Mouse (Mus musculus) Patski (cell line): ENCODE measurements around the gene Grin2b. TPM values are rescaled to one million over a fixed set of nuclear protein-coding genes. Genes with fewer than 3 reads are reported as not detected.

ENCODE experiments used
- ATAC-seq: fragments of 100-300 bp; one replicate; pipeline ENCODE4 v1.8.0; 2021
- CTCF ChIA-PET: fragments of 350-600 bp; sonication (Branson Sonifier 250); formaldehyde crosslinking; loops from one replicate; lab custom pipeline; 2022; ENCODE audit warnings: inconsistent platforms; lab: Charles Lee
- POLR2A ChIA-PET: fragments of 350-600 bp; sonication (Branson Sonifier 250); formaldehyde crosslinking; loops from one replicate; lab custom pipeline; 2022; ENCODE audit warnings: antibody characterized with exemption, inconsistent platforms; lab: Charles Lee
- DNase-seq: peaks from one replicate; pipeline ENCODE4 v3.0.0-alpha.2; 2011; ENCODE audit warnings: low read depth, low spot score
- H3K27me3 ChIP-seq: fragments of 371-371 bp; one replicate; pipeline ENCODE4 v1.5.1; 2021
- CTCF ChIP-seq: fragments of 100-300 bp; IDR thresholded peaks from one replicate; pipeline ENCODE4 v1.5.1; 2021
- in situ Hi-C: fragments of 300-500 bp; cut with MboI; formaldehyde crosslinking; loops from 3 replicates; pipeline ENCODE4 v1.11.1; 2018; ENCODE audit warnings: low pct_unique_long_range_greater_than_20kb, mixed read lengths
- polyA plus RNA-seq: library from polyadenylated mRNA; unstranded; gene quantifications from one replicate; pipeline ENCODE4 v1.2.3, GENCODE M21; 2021

Gene Grin2b
- polyA plus RNA-seq, 1 experiment from 2014 or later: not detected

DNA sequence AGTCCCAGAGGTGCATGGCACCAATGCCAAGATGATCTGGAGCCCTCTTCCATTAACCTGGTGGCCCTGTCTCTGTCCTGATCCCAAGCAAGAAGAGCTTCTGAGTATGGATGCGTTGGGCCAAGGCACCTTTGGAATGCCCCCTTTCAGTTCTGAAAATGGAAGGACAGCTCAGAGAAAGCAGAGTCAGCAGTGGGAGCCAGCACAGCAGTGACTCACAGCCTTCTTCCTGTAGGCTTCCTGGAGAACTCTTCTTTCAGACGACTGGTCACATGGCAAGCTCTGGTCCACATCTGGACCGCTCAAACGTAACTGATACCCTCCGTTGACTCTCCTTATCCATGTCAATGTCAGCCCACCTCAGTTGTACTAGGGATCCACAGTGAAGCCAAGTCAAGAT lies 221.6 kb downstream of the Grin2b start:
- in situ Hi-C loops: no loop called here
- ChIA-PET CTCF (interaction anchor here (1.0 kb wide), 1 partner anchor 11 kb away, joined by 3 read pairs; no protein-coding TSS in a partner anchor), POLR2A (no interaction called here)
- no peaks in the 10 kb centered on the region for H3K27me3 ChIP-seq
- TF ChIP-seq CTCF: no peak
- ATAC-seq (no peak), DNase-seq (no peak)

- in situ Hi-C loops: no loop called here
- ChIA-PET CTCF (no interaction called here), POLR2A (no interaction called here)
- no peak for ATAC-seq
- no peak for TF ChIP-seq CTCF
- H3K27me3 ChIP-seq: no peaks in the 10 kb centered on the region
- DNase-seq: no peak
Measured at GRCm38 (mm10) chr6:135945511-135945910, 227.8 kb downstream of the Grin2b start.

- DNase-seq: no peak
- ATAC-seq: no peak
- no peaks in the 10 kb centered on the region for H3K27me3 ChIP-seq
- ChIA-PET POLR2A (no interaction called here), CTCF (no interaction called here)
- in situ Hi-C loops: no loop called here
- TF ChIP-seq CTCF: no peak
Measured at GRCm38 (mm10) chr6:135944358-135944757, 229.0 kb downstream of the Grin2b start.

DNA sequence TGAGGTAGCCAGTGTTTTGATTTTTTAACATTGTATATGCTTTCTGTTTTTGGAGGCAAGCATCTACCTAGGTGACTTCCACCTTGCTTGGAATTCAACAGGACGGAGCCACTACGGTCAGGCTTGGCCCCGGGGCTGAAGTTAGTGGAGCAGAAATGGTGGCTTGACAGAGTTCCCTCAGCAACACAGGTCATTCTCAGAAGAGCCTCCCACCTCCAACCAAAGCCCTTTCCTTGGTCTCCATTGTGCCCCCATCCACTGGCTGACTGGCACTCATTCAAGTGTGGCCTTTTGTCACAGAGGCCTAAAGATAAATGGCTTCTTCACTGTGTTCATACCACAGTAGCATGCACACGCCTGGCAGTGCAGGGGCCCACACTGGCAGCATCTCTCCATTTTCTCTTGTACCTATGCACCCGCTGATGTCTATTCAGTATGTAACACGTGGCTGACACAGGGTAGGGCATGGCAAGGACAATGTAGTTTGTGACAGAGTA lies 230.1 kb downstream of the Grin2b start:
- ATAC-seq: no peak
- POLR2A ChIA-PET: no interaction called here
- no peak for TF ChIP-seq CTCF
- H3K27me3 ChIP-seq: no peaks in the 10 kb centered on the region
- no peak for DNase-seq
- in situ Hi-C loops: no loop called here
- CTCF ChIA-PET: interaction anchor here (0.6 kb wide), 1 partner anchor 112 kb away, joined by 3 read pairs; no protein-coding TSS in a partner anchor

DNA sequence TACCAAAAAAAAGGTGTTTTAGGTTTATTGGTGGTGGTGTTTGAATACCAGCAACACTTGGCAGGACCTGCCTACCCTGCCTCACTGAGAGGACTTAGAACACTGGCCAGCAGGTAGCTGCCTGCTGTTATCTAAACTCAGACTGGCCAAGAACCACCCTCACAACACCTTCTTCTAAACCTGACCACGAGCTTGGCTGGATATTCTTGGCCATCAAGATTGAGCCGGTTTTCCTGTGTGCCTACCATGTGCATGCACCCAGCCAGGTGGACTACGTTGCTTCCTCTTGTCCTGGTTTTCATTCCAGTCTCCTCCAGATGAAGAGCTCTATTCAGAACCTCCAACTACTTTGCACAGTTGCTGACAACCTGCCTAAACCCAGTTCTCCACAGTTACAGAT lies 240.4 kb downstream of the Grin2b start:
- in situ Hi-C loops: no loop called here
- TF ChIP-seq CTCF: no peak
- CTCF ChIA-PET: no interaction called here
- no peaks in the 10 kb centered on the region for H3K27me3 ChIP-seq
- no peak for DNase-seq
- POLR2A ChIA-PET: interaction anchor here (0.6 kb wide), 1 partner anchor 467 kb away, joined by 7 read pairs; no protein-coding TSS in a partner anchor
- ATAC-seq: no peak

GRCm38 (mm10) chr6:135932400-135932920 lies 240.9 kb downstream of the Grin2b start:
- no peak for TF ChIP-seq CTCF
- in situ Hi-C loops: no loop called here
- ATAC-seq (no peak), DNase-seq (no peak)
- ChIA-PET CTCF (no interaction called here), POLR2A (interaction anchor here (0.6 kb wide), 1 partner anchor 466 kb away, joined by 7 read pairs; no protein-coding TSS in a partner anchor)
- H3K27me3 ChIP-seq: no peaks in the 10 kb centered on the region

GRCm38 (mm10) chr6:135917676-135918075 lies 255.6 kb downstream of the Grin2b start:
- TF ChIP-seq CTCF: no peak
- DNase-seq: no peak
- ATAC-seq: no peak
- POLR2A ChIA-PET: no interaction called here
- in situ Hi-C loops: no loop called here
- H3K27me3 ChIP-seq: peaks cover 11% of the 10 kb centered on the region
- CTCF ChIA-PET: no interaction called here

DNA sequence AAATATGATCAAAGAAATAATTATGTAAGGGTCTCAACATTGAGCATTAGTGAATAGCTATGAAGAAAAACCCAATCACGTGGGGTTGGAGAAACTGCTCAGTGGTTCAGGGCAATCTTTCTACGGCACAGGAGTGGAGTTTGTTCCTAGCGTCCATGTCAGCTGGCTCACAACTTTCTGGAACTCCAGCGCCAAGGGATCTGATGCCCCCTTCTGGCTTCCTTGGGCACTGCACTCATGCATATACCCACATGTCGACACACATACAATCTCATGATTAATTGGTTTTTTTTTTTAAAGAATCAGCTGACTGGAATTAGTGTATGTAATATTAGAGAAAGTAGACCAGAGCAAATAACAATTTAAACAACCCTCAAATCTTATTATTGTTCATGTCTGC lies 258.7 kb downstream of the Grin2b start:
- peaks cover 11% of the 10 kb centered on the region for H3K27me3 ChIP-seq
- ChIA-PET CTCF (interaction anchor here (1.3 kb wide), 1 partner anchor 9 kb away, joined by 3 read pairs; no protein-coding TSS in a partner anchor), POLR2A (no interaction called here)
- ATAC-seq (no peak), DNase-seq (no peak)
- in situ Hi-C loops: no loop called here
- peak; percentile 30 for TF ChIP-seq CTCF

DNA sequence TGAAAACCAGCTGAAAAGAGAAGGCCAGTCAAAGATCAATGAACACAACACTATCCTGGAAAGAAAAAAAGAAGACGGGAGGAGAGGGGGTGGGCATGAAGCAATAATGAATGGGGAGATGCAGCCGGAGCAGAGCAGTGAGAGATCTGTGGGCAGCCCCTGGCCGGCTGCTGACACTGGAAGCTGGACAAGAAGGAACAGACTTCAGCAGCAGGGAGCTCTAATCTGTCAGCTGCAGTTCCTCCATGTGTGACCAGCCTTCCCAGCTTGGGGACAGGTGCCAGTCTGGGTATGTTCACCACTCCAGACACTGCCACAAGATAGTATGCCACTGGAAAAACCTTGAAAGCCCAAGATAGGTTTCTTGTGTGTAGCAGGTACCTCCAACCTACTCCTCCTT lies 261.2 kb downstream of the Grin2b start:
- peaks cover 11% of the 10 kb centered on the region for H3K27me3 ChIP-seq
- no peak for TF ChIP-seq CTCF
- in situ Hi-C loops: no loop called here
- DNase-seq: no peak
- ChIA-PET POLR2A (no interaction called here), CTCF (no interaction called here)
- no peak for ATAC-seq

DNA sequence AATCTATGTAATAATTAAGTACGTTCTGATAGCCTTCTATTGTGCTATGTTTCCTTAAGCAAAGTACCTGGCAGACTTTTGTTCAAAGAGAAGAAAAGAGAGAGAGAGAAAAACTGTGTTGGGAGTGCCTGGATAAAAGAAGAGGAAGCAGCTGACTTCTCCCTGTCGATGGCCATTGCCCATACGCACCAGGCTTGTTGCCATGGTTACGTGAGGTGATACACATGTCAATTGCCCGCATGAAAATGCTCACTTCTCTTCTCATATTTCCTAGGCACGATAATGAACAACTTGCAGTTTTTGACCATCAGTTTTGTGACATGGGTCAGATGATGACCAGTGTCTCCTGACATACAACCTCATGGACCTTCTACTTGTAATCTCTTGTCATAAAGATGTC lies 262.2 kb downstream of the Grin2b start:
- H3K27me3 ChIP-seq: peaks cover 9% of the 10 kb centered on the region
- no peak for ATAC-seq
- no peak for DNase-seq
- POLR2A ChIA-PET: no interaction called here
- no peak for TF ChIP-seq CTCF
- in situ Hi-C loops: no loop called here
- CTCF ChIA-PET: no interaction called here

DNA sequence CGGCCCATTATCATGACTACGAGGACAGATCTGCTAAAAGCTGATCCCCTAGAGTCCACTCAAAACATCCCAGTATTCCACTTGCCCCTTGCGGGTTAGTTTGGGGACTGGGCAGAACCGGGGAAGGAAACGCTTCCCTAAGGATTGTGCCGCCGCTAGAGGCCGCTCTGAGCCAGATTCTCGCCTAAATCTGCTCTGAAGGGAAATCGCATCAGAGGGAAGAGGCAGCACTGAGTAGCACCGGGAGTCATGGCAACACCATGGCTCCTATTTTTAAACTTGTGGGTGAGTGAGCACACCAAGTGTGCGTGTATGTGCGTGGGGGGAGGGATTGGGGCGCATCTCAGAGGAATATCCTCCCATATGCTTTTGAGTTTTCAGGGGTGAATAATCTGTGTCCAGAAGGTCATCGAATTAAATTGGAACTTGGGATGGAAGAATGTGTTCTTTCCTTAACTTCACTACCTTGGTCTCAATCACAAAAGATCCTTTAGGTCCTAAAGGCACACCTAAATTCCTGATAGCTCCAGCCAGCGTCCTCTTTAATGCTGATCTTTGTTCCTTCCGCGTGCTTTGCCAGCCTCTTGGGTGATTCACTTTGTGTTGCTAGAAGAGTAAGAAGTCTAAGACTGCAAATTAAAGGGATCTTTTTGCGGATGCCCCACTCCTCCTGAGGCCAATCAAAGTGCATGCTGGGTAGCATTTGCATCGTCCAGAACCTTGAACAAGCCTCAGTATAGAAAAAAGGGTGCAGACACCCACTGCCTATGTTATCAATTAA lies 265.6 kb downstream of the Grin2b start:
- no peaks in the 10 kb centered on the region for H3K27me3 ChIP-seq
- in situ Hi-C loops: loop anchor here (5.0 kb wide), 2 partner anchors 220 to 445 kb away; no protein-coding TSS in a partner anchor
- CTCF ChIA-PET: interaction anchor here (1.8 kb wide), 1 partner anchor 223 kb away, joined by 6 read pairs; no protein-coding TSS in a partner anchor
- DNase-seq: peak; percentile 12
- peak; percentile 88 for TF ChIP-seq CTCF
- peak; percentile 93 for ATAC-seq
- POLR2A ChIA-PET: no interaction called here
